Mouse (Mus musculus) kidney, embryonic 14.5 days (tissue): ENCODE measurements around the gene Plppr3. TPM values are rescaled to one million over a fixed set of nuclear protein-coding genes. Genes with fewer than 3 reads are reported as not detected.

ENCODE experiments used
- ATAC-seq: fragments of 200-750 bp; cut with Nextera tagmentation; 2 replicates; pipeline ENCODE4 v1.8.0; 2017; ENCODE audit warnings: moderate number of reproducible peaks, mild to moderate bottlenecking, moderate TSS enrichment, moderate library complexity; ENCODE audit not compliant: low FRiP score, low TSS enrichment
- H3K27ac ChIP-seq: fragments of 300-500 bp; sonication (generic); 2 replicates; pipeline ENCODE4 v1.5.1; 2014; ENCODE audit warnings: low read depth, mild to moderate bottlenecking, low read length, moderate library complexity, mixed read lengths
- H3K27me3 ChIP-seq: fragments of 300-500 bp; sonication (generic); 2 replicates; pipeline ENCODE4 v1.6.1; 2014; ENCODE audit warnings: mild to moderate bottlenecking, low read length; ENCODE audit not compliant: control insufficient read depth, insufficient read depth
- H3K36me3 ChIP-seq: fragments of 300-500 bp; sonication (generic); 2 replicates; pipeline ENCODE4 v1.6.1; 2014; ENCODE audit warnings: low read length, mixed read lengths; ENCODE audit not compliant: control insufficient read depth, insufficient read depth
- H3K4me1 ChIP-seq: fragments of 300-500 bp; sonication (generic); 2 replicates; pipeline ENCODE4 v1.6.1; 2014; ENCODE audit warnings: low read length, mixed read lengths; ENCODE audit not compliant: control insufficient read depth, insufficient read depth
- H3K4me2 ChIP-seq: fragments of 300-500 bp; sonication (generic); replicated peaks from 2 replicates; pipeline ENCODE4 v1.6.1; 2014; ENCODE audit warnings: low read depth, mild to moderate bottlenecking, low read length
- H3K4me3 ChIP-seq: fragments of 300-500 bp; sonication (generic); 2 replicates; pipeline ENCODE4 v1.5.1; 2014; ENCODE audit warnings: mild to moderate bottlenecking, low read length
- H3K9ac ChIP-seq: fragments of 300-500 bp; sonication (generic); 2 replicates; pipeline ENCODE4 v1.6.1; 2014; ENCODE audit warnings: low read depth, mild to moderate bottlenecking, low read length, moderate library complexity
- H3K9me3 ChIP-seq: fragments of 300-500 bp; sonication (generic); 2 replicates; pipeline ENCODE4 v1.6.1; 2016; ENCODE audit warnings: low read length; ENCODE audit not compliant: control insufficient read depth
- WGBS: fragments of 180-500 bp; shearing (Covaris S2); extraction: QIAGEN DNeasy Blood & Tissue Kit; methylation state at CpG from one replicate; pipeline ENCODE4 v1.1.7; 2014; 5-methylcytosine and 5-hydroxymethylcytosine counted together
- polyA plus RNA-seq: library from polyadenylated mRNA; unstranded; fragments of >200 nt; fragmentation: Nextera tagmentation; extraction: Ambion mirVana; gene quantifications from 2 replicates; pipeline ENCODE4 v1.2.1, GENCODE M21; 2014

Plppr3 gene
- polyA plus RNA-seq, 1 experiment from 2014 or later: 59.7 TPM

DNA sequence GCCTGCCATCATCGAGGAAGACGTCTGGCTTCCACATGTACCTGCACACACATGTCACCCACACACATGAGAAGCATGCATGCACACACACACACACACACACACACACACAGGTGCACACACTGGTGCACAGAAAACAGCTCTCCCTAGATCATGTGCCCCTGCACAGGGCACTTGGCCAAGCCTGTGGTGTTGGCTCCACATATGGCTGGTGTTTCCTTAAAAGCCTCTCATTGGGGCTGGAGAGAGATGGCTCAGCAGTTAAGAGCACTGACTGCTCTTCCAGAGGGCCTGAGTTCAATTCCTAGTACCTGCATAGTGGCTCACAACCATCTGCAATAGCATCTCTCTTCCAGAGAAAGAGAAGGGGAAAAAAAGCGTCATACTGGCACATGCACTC, 42.9 kb downstream of the Plppr3 start:
- H3K4me3 ChIP-seq: no peak overlapping the region
- H3K9ac ChIP-seq: no peak overlapping the region
- WGBS: 91% methylated on average over 3 of the region's 3 CpGs
- no peaks in the 10 kb centered on the region for H3K36me3 ChIP-seq
- H3K27me3 ChIP-seq: no peaks in the 10 kb centered on the region
- H3K4me1 ChIP-seq: no peaks in the 10 kb centered on the region
- ATAC-seq: no peak
- H3K4me2 ChIP-seq: no peak overlapping the region
- H3K9me3 ChIP-seq: no peaks in the 10 kb centered on the region
- no peak overlapping the region for H3K27ac ChIP-seq

DNA sequence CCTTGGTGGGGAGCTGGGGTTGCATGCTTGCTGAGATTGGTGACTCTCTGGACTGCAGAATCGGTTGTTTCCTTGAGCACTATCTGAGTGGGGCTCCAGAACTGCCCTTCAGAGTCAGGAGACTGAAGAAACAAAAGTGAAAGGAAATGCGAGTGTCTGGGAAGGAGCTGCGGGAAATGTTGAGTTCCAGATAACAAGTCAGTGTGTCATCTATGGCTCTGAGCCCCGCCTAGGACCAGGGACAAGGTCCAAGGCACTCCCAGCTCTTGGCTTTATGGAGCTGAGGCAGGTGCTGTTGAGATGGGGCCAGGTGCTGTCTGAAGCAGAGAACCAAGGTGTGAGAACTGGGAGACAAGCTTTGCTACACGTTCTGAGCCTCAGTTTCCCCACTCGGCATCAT, 50.0 kb downstream of the Plppr3 start:
- 68% methylated on average over 6 of the region's 6 CpGs for WGBS
- Histone ChIP-seq H3K4me3 (no peak overlapping the region), H3K9me3 (no peaks in the 10 kb centered on the region), H3K27me3 (no peaks in the 10 kb centered on the region), H3K4me2 (no peak overlapping the region), H3K36me3 (peaks cover 10% of the 10 kb centered on the region), H3K27ac (no peak overlapping the region), H3K4me1 (peaks cover 26% of the 10 kb centered on the region), H3K9ac (no peak overlapping the region)
- ATAC-seq: no peak

DNA sequence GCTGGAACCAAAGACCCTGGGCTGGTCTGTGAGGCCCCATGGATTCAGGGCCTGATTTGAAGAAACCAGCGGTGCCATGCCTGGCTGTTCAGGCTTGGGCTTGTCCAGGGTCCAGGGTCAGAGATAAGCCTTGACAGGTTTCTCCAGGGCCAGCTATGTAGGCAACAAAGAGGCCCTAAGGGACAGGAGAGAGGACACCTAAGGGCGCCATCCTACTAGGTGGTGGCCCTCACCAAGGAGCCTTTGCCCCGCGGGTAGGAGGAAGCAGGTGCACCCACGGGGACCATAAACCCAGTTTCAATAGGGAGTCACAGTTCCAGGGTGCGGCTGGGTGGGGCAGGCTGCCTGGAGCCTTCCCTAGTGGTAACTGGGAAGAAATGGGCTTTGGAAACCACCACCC, 51.4 kb downstream of the Plppr3 start:
- 73% methylated on average over 6 of the region's 6 CpGs for WGBS
- Histone ChIP-seq H3K27me3 (no peaks in the 10 kb centered on the region), H3K4me3 (no peak overlapping the region), H3K4me1 (peaks cover 26% of the 10 kb centered on the region), H3K9ac (no peak overlapping the region), H3K27ac (peak overlapping the region; percentile 63; the same call in 1 of the 2 replicates), H3K9me3 (no peaks in the 10 kb centered on the region), H3K36me3 (peaks cover 18% of the 10 kb centered on the region), H3K4me2 (no peak overlapping the region; the same call in 1 of the 2 replicates)
- ATAC-seq: no peak

DNA sequence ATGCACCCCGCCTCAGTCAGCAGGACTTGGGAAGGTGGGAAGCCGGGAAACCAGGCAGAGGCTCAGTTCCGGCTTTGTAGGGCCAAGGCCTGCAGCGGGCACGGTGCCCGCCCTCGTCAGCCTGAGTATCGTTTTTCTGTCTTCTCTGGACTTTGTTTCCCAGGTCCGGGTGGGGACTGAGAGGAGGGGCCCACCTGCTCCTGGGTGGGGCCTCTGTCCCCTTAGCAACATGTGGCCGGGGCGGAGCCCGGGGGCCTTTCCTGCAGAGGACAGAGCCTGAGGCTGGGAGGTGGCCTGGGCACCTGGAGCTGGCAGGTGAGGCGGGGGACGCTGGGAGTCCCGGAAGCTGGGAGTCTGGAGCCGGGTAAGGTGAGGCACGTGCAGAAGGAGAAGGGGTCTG, 52.1 kb downstream of the Plppr3 start:
- H3K9ac ChIP-seq: peak overlapping the region; percentile 44
- peak overlapping the region; percentile 25; the same call in 1 of the 2 replicates for H3K4me2 ChIP-seq
- peaks cover 21% of the 10 kb centered on the region for H3K36me3 ChIP-seq
- H3K27me3 ChIP-seq: no peaks in the 10 kb centered on the region
- peak overlapping the region; percentile 63; the same call in 1 of the 2 replicates for H3K27ac ChIP-seq
- 29% methylated on average over 17 of the region's 17 CpGs for WGBS
- no peak overlapping the region for H3K4me3 ChIP-seq
- no peaks in the 10 kb centered on the region for H3K9me3 ChIP-seq
- ATAC-seq: peak; percentile 68
- H3K4me1 ChIP-seq: peaks cover 26% of the 10 kb centered on the region

DNA sequence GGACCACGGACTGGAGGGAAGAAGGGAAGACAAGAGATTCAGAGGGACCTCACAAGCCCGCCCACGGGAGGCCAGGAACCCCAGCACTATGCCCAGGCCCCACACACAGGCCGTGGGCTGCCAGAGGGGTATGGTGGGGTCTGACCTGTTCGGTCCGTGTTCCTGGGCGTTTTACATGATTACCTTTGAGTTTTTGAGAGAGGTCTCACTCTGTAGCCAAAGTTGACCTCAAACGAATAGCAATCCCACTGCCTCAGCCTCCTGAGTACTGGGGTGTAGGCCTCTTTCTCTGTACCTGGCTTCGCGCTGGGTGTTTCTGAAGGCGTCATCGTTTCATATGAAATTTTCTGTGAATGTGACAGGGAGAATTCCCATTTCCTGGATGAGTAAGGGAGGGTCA, 52.7 kb downstream of the Plppr3 start:
- ATAC-seq: no peak
- 85% methylated on average over 12 of the region's 12 CpGs for WGBS
- H3K27ac ChIP-seq: peak overlapping the region; percentile 63; the same call in 1 of the 2 replicates
- H3K9ac ChIP-seq: no peak overlapping the region
- H3K36me3 ChIP-seq: peaks cover 25% of the 10 kb centered on the region
- no peak overlapping the region for H3K4me2 ChIP-seq
- no peaks in the 10 kb centered on the region for H3K9me3 ChIP-seq
- H3K27me3 ChIP-seq: no peaks in the 10 kb centered on the region
- no peak overlapping the region for H3K4me3 ChIP-seq
- H3K4me1 ChIP-seq: peaks cover 26% of the 10 kb centered on the region

DNA sequence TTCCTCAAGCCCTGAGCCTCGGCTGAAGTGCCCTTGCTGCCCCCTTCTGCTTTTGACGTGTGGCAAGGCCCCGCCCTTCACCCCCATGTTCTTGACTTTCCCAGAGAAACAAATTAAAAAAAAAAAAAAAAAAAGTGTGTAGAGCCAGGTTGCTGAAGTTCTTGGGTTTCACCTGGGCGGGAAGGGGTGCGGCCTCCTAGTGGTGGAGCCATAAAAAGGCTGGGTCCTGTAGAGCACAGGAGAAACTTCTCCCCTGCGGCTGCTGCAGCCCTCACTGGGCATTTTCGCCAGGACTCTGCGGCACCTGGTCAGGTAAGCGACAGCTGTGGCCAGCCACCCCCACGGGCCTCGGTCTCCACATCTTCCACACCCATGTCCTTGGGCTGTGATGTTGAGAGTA, 53.7 kb downstream of the Plppr3 start, which contains the start of gene Misp:
Gene Misp, plus strand, starts transcription at position 208 of the 400 bp plus-strand sequence.
- no peak for ATAC-seq
- H3K4me3 ChIP-seq: no peak within 1 kb of the TSS
- no peak within 1 kb of the TSS for H3K9ac ChIP-seq
- H3K4me1 ChIP-seq: peaks cover 29% of the 10 kb centered on the region
- H3K4me2 ChIP-seq: no peak within 1 kb of the TSS
- H3K27ac ChIP-seq: peak within 1 kb of the TSS; percentile 63; the same call in 1 of the 2 replicates
- WGBS: 54% methylated on average over 11 of the region's 11 CpGs
- peaks cover 29% of the 10 kb centered on the region for H3K36me3 ChIP-seq
- H3K9me3 ChIP-seq: no peaks in the 10 kb centered on the region
- no peaks in the 10 kb centered on the region for H3K27me3 ChIP-seq

DNA sequence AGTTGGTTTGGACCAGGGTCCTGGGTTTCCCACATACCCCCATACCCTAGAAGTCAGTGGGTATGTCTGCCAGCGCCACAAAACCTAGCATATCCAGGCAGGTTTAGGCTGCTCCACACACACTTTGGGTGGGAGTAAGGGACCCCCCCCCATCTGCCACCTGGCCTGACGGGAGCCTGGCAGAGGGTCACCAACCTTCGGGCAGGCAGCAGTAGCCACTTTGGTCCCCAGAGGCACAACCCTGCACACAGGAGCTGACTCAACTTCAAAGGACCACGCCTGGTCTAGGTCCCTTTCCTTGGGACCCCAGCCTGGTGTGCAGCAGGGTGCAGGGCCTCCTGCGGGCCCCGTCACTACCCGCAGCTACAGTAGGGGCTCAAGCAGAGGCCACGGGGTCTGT, 54.2 kb downstream of the Plppr3 start:
- no peak for ATAC-seq
- H3K4me1 ChIP-seq: peaks cover 31% of the 10 kb centered on the region
- H3K36me3 ChIP-seq: peaks cover 34% of the 10 kb centered on the region
- WGBS: 79% methylated on average over 8 of the region's 8 CpGs
- no peaks in the 10 kb centered on the region for H3K27me3 ChIP-seq
- H3K4me3 ChIP-seq: no peak overlapping the region
- H3K9me3 ChIP-seq: no peaks in the 10 kb centered on the region
- no peak overlapping the region for H3K4me2 ChIP-seq
- H3K27ac ChIP-seq: peak overlapping the region; percentile 55; the same call in 1 of the 2 replicates
- no peak overlapping the region for H3K9ac ChIP-seq

DNA sequence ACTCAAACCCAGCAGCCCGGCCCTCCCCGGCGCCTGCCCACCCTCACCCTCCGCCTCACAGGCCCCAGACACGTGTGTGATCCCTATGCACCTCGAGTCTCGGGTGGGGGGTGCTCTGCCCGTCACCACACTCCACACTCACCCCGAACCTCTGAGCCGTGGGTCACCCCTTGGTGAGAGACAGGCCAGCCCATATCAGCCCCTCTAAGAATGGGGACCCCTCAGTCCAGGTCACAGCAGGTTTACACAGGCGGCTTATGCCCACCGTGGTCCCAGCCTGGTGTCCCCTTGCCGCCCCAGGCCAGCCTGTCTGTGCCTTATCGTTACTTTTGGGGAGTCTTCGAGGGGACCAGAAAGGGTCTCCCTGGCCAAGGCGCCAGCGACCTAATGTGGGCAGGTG, 54.8 kb downstream of the Plppr3 start:
- ATAC-seq: no peak
- Histone ChIP-seq H3K27ac (no peak overlapping the region), H3K27me3 (no peaks in the 10 kb centered on the region), H3K9ac (no peak overlapping the region), H3K36me3 (peaks cover 39% of the 10 kb centered on the region), H3K4me3 (no peak overlapping the region), H3K4me1 (peaks cover 35% of the 10 kb centered on the region), H3K9me3 (no peaks in the 10 kb centered on the region), H3K4me2 (no peak overlapping the region)
- 96% methylated on average over 17 of the region's 17 CpGs for WGBS

DNA sequence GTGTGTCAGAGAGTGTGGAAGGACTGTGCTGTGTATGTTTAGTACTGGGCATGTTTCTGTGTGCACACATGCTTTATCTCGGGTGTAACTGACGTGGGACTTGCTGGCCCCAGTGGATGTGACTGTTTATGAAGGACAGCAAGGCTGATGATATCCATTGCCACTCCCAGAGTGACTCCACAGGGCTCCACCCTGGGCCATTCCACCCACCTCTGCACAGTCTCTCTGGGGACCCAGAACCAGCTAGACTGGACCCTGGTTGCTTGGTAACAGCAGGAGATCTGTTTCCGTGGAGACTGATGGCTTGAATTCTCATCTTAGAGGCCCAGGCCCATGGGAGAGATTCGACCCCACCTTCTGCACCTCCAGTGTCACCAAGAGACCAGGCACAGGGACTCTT, 56.2 kb downstream of the Plppr3 start:
- no peak for ATAC-seq
- peaks cover 31% of the 10 kb centered on the region for H3K4me1 ChIP-seq
- H3K9ac ChIP-seq: no peak overlapping the region
- H3K36me3 ChIP-seq: peaks cover 39% of the 10 kb centered on the region
- no peak overlapping the region for H3K4me2 ChIP-seq
- no peak overlapping the region for H3K4me3 ChIP-seq
- H3K27ac ChIP-seq: no peak overlapping the region
- H3K27me3 ChIP-seq: no peaks in the 10 kb centered on the region
- no peaks in the 10 kb centered on the region for H3K9me3 ChIP-seq
- 75% methylated on average over 4 of the region's 4 CpGs for WGBS
